Mouse (Mus musculus) neutrophil, adult 83 days (primary cell): ENCODE results near the gene Msn. TPM values are rescaled to one million over a fixed set of nuclear protein-coding genes. Genes with fewer than 3 reads are reported as not detected.

Source experiments
- total RNA-seq, 2 experiments: library from RNA; stranded (reverse); gene quantifications; one replicate each; pipeline ENCODE4 v1.2.4; 2023

Msn gene
- total RNA-seq: 100 to 1,000 TPM; 469 to 509 TPM

DNA sequence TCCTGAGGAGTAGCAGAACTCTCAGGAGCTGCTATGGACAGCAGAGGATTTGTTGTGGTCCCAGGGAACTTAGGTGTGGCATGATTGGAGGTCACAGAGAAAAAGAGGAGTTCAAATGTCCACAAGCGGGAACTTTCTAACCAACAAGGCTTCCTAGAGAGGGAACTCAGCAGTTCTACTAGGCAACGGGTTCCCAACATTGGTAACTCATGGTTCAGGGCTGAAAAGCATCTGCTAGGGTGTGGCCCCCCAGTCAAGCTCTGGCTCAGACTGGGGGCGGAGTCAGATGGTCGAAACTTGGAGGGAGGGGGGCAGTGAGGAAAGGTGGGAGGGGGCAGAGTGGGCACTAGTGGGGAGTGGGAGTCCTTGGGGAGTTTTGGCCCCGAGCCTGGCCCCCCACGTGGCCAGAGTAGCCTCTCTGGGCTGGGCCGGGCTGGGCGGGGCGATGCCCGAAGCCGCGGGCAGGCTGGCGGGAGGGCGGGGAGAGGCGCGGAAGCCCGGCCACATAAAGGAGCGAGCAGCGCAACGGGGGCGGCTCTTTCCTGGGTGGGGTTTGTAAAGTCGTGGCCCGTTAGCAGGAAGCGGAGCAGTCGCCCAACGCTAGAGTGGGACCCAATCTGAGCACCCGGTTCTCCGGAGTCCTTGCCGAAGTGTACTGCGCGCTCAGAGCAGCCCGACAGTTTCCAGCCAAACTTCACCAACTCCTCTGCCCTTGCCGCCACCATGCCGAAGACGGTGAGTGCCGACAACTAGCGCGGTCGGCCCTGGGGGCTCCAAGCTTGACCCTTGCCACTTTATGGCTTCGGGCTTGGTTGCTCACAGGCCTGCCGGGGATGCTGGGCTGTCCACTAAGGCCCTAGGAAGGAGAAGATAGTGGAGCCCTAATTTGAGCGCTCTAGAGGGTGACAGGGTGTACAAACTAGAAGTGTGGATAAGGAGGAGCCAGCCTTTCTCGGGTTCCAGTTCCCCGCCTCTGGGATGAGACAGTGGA is at the start of gene Msn:
Msn (plus strand) TSS at position 534 of the 991 bp plus-strand sequence.

Other genes with a start within 250 kb of the Msn start
- gene Las1l, start 139.1 kb upstream of the Msn start, total RNA-seq: 10 to 100 TPM; 11.9 to 15.4 TPM
- not detected for gene Vsig4, start 197.4 kb downstream of the Msn start, total RNA-seq